Mouse (Mus musculus) Muller cell, postnatal 12 days (primary cell): ENCODE measurements around the gene Kif17.
"Not testable (repeated sequence)": the region's sequence is repeated elsewhere in the genome, so short reads cannot be mapped to it uniquely, and the experiment has no call there.

Source experiments
- DNase-seq: peaks from one replicate; pipeline ENCODE4 v3.0.0-alpha.2; 2015; ENCODE audit errors: inconsistent ontology term

Kif17 gene

GRCm38 (mm10) chr4:138313021-138313420 lies 62.8 kb downstream of the Kif17 start:
- DNase-seq = no peak

- no peak for DNase-seq
Observed at GRCm38 (mm10) chr4:138313795-138314194, 63.6 kb downstream of the Kif17 start.

GRCm38 (mm10) chr4:138315781-138316180 lies 65.5 kb downstream of the Kif17 start:
- no peak for DNase-seq

GRCm38 (mm10) chr4:138316369-138316768 lies 66.1 kb downstream of the Kif17 start:
- no peak for DNase-seq

DNA sequence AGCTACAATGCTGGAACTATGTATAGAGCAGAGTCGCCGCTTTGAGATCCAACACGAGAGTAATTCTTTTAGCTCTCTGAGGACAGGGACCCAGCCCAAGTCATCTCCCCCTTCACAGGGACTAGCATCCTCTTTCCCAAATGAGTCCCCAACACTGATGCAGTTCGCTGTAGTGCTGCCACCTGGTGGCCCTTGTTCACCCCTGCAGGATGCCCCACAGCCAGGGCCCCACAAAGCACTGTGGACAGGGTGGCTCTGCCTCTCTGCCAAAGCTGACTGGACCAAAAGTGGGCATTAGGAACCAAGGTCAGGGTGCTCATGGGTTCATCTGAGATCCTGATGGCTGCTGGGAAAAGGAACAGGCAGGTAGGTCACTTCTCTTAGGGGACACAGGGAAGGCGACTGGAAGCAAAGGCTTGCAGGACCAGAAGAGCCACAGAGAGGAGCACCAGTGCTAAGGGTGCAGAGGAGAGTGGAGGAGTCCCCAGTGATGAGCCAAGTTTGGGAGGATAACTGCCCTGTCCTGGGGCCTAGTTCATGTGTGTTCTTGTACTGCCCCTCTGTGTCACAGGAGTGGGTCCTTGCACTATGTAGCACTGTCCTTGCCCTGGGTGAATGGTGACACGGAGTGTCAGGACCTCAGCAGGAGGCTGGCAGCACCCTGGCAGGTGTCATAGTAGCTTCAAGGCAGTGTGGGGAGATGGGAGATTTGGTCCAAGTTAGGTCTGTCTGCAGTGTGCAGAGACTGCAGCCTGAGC lies 68.5 kb downstream of the Kif17 start:
- DNase-seq = peak; percentile 52

- peak; percentile 79 for DNase-seq
Observed at GRCm38 (mm10) chr4:138319508-138319907, 69.3 kb downstream of the Kif17 start.

- no peak for DNase-seq
Observed at GRCm38 (mm10) chr4:138320711-138321110, 70.5 kb downstream of the Kif17 start.

GRCm38 (mm10) chr4:138321488-138321887 lies 71.3 kb downstream of the Kif17 start:
- DNase-seq = no peak

DNA sequence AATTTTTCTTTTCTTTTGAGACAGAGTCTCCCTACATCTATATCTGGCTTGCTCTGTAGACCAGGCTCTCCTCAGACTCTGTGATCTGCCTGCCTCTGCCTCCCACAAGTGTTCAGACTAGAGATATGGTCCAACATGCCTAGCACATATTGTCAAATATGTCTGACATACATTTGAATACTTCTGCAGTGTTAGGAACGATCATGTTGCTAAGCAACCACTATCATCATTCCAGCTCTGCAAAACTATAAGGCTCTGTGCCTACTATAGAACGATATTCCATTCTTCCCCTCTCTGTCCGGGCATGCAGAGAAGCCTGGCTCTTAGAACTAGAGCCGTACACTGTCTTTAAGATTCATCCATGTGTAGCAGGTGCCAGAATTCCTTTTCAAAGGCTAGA lies 72.5 kb downstream of the Kif17 start:
- DNase-seq = no peak

DNA sequence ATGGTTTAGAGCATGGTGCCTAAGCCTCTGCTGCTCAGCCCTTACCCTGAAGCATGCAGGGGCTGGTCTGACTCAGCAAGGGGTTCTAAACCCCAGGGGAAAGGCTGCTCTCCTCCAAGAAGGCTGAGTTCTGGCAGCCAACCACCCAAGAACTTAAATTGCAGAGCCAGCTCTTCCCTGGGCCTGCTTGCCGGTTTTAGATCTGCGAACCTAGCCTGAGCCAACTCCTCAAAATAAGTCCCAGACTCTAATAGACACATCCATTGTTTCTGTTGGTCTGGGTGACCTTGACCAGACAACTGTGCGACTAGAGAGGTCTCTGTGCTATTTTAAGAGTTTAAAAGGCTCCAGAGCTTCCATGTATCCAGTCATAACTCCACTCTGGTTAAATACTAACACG lies 73.5 kb downstream of the Kif17 start:
- no peak for DNase-seq

DNA sequence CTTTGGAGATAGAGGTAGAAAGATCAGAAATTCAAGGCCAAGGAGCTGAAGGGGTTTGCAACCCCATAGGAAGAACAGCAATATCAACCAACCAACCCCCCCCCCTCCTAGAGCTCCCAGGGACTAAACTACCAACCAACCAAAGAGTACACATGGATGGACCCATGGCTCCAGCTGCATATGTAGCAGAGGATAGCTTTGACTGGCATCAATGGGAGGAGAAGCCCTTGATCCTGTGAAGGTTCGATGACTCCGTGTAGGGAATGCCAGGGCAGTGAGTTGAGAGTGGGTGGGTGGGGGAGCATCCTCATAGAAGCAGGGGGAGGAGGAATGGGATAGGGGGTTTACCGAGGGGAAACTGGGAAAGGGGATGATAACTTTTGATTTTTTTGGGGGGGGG lies 74.2 kb downstream of the Kif17 start:
- DNase-seq = no peak

DNA sequence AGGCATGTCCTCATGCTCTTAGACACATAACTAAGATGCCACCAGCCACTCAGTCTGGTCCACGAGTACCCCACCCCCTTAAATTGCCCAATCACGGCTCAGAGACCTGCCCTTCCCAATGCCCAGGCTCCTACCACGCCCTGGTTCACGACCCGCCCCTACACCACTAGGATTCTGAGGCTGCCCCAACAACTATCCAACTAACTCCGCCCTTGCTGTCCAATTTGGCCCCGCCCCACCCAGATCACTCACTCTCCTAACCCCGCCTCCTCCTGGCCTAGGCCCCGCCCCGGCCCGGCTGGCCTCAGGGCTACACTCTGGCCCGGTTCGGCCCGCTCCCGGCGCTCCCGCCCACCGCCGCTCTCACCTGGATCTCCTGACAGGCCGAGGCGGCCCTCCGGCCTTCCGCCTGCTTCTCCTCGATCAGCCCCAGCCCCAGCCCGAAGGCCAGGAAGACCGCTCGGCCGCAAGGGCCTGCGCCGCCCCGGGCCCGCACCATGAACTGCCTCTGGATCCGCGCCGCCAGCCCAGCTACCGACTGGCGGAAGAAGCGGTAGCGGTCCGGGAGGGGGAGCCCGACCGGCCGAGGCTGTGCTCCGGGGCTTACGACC lies 75.3 kb downstream of the Kif17 start:
- DNase-seq = peak; percentile 98

DNA sequence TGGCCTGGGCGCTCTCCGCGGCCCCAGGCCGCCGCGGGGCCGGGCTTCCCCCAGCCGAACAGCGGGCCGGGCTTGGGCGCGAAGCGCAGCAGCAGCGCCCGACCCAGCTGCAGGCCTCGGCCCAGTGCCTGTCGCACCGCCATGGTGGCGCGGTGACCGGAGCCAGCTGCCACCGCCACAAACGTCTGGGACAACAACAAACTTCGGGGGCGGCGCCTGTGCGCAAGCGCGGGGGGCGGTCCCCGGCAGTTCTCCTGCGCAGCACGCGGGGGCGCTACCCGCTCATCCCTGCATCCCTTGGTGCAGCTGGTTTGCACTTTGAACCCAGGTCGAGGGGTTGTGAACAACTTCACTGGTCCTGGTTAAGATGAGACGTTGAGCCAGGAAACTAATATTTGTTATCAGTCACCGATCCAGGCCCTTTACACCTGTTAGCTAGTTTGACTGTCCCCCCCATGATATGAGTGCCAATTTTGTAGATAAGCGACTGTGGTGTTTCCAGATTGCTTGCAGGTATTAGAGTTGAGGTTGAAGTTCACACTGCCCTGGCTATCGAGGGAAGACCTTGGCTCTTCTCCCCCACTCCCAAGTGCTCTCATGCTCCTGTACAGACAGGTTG lies 76.0 kb downstream of the Kif17 start, which contains the start of gene Pink1:
Pink1 (minus strand) TSS at position 231 of the 619 bp plus-strand sequence.
- DNase-seq = peak; percentile 89

DNA sequence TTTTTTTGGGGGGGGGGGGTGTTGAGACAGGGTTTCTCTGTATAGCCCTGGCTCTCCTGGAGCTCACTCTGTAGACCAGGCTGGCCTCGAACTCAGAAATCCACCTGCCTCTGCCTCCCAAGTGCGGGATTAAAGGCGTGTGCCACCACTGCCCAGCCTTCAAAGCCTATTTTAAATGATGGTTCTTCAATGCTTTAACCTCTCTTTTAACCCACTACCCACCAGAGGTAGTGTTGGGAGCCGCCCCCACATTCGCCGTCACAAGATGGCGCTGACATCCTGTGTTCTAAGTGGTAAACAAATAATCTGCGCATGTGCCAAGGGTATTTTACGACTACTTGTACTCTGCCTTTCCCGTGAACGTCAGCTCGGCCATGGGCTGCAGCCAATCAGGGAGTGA lies 76.9 kb downstream of the Kif17 start:
- DNase-seq = not testable (repeated sequence)

DNA sequence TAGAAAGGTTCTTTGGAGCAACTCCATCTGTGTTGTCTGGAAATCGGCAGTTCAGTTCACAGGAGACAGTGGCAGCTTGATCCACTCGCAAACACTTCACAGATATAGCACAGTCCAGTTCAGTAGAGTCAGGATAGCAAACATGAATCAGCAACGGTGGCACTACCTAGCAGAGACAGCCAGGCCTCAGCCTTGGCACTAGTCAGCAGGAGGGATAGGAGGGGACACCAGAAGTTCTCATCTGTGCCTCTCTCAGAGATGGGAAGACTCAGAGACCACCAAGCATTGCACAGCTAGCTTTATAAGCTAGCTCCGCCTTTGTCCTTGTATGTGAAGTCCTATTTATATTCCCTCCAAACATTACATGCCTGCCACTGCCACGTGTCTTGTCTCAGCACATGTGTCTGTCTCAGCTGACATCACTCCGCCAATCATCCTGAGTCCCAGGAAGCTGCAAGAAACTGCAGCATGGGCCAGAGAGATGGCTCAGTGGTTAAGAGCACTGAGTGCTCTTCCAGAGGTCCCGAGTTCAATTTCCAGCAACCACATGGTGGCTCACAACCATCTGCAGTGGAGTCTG lies 77.7 kb downstream of the Kif17 start:
- no peak for DNase-seq

GRCm38 (mm10) chr4:138330264-138330671 lies 80.0 kb downstream of the Kif17 start:
- DNase-seq = no peak

DNA sequence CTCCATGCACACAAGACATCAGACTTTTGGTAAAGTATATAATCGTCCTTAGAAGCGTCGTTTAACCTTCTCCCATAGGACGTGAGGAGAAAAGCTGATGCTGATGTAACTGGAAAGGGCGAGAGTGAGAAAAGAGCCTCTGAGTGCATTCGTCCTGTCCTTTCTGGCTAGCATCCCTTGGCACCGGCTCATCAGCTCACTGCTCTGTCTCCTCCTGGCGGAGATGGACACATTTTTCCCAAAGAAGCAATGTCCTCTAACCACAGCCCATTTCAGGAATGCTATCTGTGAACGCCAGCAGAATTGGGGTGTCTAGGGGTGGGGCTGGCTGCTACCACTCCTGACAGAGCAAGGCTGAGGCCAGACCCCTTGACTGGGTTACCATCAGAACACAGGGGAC lies 81.4 kb downstream of the Kif17 start:
- peak; percentile 75 for DNase-seq

- no peak for DNase-seq
Observed at GRCm38 (mm10) chr4:138333135-138333534, 82.9 kb downstream of the Kif17 start.

GRCm38 (mm10) chr4:138335036-138335435 lies 84.8 kb downstream of the Kif17 start:
- no peak for DNase-seq

DNA sequence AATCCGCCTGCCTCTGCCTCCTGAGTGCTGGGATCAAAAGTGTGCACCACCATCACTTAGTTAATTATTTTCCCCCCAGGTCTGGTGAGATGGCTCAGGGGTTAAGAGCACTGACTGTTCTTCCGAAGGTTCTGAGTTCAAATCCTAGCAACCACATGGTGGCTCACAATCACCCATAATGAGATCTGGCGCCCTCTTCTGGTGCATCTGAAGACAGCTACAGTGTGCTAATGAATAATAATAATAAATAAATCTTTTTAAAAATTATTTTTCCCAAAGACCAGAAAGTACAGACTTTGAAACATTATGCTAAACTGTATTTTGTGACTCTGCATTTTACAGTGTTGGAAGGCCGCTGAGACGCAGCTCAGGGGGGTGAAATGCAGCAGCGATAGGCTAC lies 85.4 kb downstream of the Kif17 start:
- DNase-seq = no peak

DNA sequence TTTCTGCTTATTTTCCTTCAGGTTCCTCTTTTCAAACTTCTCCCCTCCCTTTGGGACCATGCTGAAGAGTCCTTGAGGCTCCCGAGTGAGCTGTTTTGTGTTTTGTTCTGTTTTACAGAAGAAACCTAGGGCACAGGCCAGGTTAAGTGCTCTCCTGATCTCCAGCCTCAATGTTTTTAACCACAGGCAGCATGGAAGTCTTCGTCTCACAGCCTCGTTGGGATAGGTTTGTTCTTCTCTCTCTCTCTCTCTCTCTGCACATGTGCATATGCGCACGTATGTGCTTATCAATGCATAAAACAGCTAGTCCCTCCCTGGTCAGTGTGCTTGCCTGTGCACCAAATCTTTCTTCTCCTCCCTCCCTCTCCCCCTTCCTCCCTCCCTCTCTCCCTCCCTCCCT lies 86.6 kb downstream of the Kif17 start:
- DNase-seq = no peak

DNA sequence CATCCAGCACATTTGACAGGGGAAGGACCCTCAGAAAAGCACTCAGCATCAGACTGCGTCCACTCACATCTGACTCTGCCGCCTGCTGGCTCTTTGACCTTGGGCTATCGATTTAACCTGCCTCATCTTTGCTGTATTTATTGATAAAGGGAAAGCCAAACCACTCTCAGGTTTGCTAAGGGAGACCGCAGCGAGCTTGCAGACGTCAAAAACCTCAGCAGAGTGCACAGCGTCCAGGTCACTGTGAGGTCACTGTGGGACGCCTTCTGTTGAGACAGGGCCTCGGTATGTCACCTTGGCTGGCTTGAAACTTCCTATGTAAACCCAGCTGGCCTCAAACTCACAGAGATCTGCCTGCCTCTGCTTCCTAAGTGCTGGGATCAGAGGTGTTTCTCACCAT lies 87.1 kb downstream of the Kif17 start:
- no peak for DNase-seq

DNA sequence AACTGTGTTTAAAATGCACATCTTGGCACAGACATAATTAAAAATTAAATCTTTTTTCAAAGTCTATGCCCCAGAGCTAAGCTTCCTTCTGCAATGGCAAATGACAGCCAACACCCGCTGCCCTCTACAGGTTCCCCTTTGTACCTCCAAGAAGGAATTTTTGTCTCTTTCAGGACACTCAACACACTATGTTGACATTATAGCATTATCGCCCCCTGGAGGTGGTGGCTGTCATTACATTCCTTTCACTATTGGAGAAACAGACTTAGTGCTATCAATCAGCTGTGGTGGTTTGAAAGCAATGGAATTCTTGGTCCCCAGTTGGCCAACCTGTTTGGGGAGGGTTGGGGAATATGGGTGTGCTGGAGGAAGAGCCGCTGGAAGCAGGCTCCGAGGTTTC lies 89.7 kb downstream of the Kif17 start:
- DNase-seq = no peak
